Mouse (Mus musculus) forebrain, embryonic 12.5 days (tissue): Measurements from ENCODE around the gene Rsph1. TPM values are rescaled to one million over a fixed set of nuclear protein-coding genes. Genes with fewer than 3 reads are reported as not detected.

ENCODE experiments used
- ATAC-seq: fragments of 200-750 bp; cut with Nextera tagmentation; 2 replicates; pipeline ENCODE4 v1.8.0; 2017; ENCODE audit warnings: moderate TSS enrichment; ENCODE audit not compliant: low FRiP score
- H3K27ac ChIP-seq: fragments of 300-500 bp; sonication (generic); 2 replicates; pipeline ENCODE4 v1.5.1; 2016; ENCODE audit warnings: mild to moderate bottlenecking
- H3K27me3 ChIP-seq: fragments of 300-500 bp; sonication (generic); 2 replicates; pipeline ENCODE4 v1.6.1; 2016; ENCODE audit warnings: mild to moderate bottlenecking
- H3K36me3 ChIP-seq: fragments of 300-500 bp; sonication (generic); replicated peaks from 2 replicates; pipeline ENCODE4 v1.6.1; 2016; ENCODE audit warnings: mild to moderate bottlenecking
- H3K4me1 ChIP-seq: fragments of 300-500 bp; sonication (generic); 2 replicates; pipeline ENCODE4 v1.6.1; 2016
- H3K4me2 ChIP-seq: fragments of 300-500 bp; sonication (generic); 2 replicates; pipeline ENCODE4 v1.6.1; 2016; ENCODE audit warnings: mild to moderate bottlenecking, moderate library complexity
- H3K4me3 ChIP-seq: fragments of 300-500 bp; sonication (generic); replicated peaks from 2 replicates; pipeline ENCODE4 v1.5.1; 2016; ENCODE audit warnings: mild to moderate bottlenecking
- H3K9ac ChIP-seq: fragments of 300-500 bp; sonication (generic); 2 replicates; pipeline ENCODE4 v1.6.1; 2016; ENCODE audit warnings: mild to moderate bottlenecking
- H3K9me3 ChIP-seq: fragments of 300-500 bp; sonication (generic); 2 replicates; pipeline ENCODE4 v1.6.1; 2016
- WGBS: fragments of 180-500 bp; shearing (Covaris S2); methylation state at CpG from one replicate; pipeline ENCODE4 v1.1.7; 2016; 5-methylcytosine and 5-hydroxymethylcytosine counted together
- polyA plus RNA-seq: library from polyadenylated mRNA; unstranded; fragments of >200 nt; fragmentation: Nextera tagmentation; extraction: Ambion mirVana; gene quantifications from 2 replicates; pipeline ENCODE4 v1.2.1, GENCODE M21; 2016

The Rsph1 gene
- polyA plus RNA-seq, 1 experiment from 2014 or later, result 3.8 TPM

DNA sequence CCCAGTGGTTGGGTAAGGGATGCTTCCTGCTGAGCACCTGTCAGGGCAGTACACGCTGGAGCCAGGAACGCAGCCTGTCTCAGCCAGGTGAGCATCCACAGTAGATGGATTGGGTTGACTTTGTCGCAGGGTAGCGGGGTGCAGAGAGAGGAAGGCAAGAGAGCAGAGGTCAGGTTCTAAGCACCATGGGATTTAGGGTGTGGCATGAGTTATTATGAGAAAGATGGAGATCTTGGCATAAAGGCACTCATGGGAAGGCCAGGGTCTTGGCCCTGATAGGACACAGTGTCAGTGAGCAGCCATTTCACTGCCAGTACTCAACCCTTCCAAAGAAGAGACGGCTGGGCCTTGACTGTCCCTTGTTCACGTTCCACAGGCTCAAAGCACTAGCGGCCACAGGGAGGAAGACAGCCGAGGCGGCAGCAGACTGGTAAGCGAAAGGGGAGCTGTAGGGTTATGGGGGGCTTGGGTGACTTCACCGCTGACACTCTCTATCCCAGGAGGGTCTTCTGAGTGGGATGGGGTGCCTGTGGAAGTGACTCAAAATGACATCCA, 67.7 kb downstream of the Rsph1 start:
- Histone ChIP-seq H3K27me3 (no peaks in the 10 kb centered on the region), H3K27ac (no peak overlapping the region), H3K9ac (no peak overlapping the region), H3K4me3 (no peak overlapping the region), H3K4me2 (no peak overlapping the region), H3K36me3 (no peaks in the 10 kb centered on the region), H3K9me3 (no peaks in the 10 kb centered on the region), H3K4me1 (no peaks in the 10 kb centered on the region)
- WGBS, result 88% methylated on average over 11 of the region's 11 CpGs
- ATAC-seq, result no peak

DNA sequence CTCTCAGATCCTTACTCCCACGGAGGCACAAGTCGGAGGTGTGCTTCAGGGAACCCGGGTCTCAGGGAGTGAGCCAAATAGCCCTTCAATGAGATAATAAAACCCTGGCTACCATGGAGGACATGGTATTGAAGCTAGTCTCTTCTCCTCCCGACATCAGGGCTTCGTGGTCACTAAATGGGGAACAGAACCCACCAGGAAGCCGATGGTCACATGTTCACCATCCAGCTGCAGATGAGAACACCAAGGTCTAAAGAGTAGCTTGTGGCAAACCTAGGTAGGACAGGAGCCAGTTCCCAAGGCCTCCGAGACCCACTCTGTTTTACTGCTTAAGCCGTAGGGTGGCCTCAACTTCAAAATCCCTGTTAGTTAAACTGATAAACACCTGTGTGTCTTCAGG, 68.5 kb downstream of the Rsph1 start:
- H3K4me2 ChIP-seq, result no peak overlapping the region
- H3K4me3 ChIP-seq, result no peak overlapping the region
- no peak for ATAC-seq
- H3K9me3 ChIP-seq, result no peaks in the 10 kb centered on the region
- H3K4me1 ChIP-seq, result no peaks in the 10 kb centered on the region
- 94% methylated on average over 8 of the region's 8 CpGs for WGBS
- no peak overlapping the region for H3K27ac ChIP-seq
- H3K27me3 ChIP-seq, result no peaks in the 10 kb centered on the region
- H3K9ac ChIP-seq, result no peak overlapping the region
- no peaks in the 10 kb centered on the region for H3K36me3 ChIP-seq

DNA sequence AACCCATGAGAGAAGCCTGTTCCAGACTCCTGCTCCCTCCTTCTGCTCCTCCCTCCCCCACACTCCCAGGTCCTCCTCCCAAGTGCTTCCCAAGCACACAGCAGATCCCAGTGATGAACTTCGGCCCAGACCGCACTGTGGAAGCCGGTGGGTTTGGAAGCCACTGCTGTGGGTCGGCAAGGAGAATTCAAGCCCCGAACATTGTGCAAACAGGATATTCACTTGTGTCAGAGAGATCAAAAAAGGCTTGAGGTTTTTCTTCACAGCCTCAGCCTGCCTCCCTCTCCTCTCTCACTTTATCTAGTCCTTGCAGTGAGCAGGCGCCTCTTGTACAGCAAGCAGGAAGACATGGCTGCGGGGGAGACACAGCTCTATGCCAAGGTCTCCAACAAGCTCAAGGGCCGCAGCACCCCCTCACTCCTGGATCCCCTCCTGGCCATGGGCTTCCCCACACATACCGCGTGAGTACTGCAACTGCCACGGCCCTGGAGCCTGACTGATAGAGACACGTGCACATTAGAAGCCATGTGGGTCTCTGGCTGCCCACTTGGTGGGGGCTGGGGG, 69.3 kb downstream of the Rsph1 start, which contains the start of gene Ubash3a:
Gene Ubash3a (plus strand): TSS at position 103 of the 564 bp plus-strand sequence.
- Histone ChIP-seq H3K4me1 (no peaks in the 10 kb centered on the region), H3K4me3 (no peak within 1 kb of the TSS), H3K36me3 (no peaks in the 10 kb centered on the region), H3K27ac (no peak within 1 kb of the TSS), H3K9me3 (no peaks in the 10 kb centered on the region), H3K9ac (no peak within 1 kb of the TSS), H3K27me3 (no peaks in the 10 kb centered on the region), H3K4me2 (no peak within 1 kb of the TSS)
- ATAC-seq, result no peak
- 86% methylated on average over 12 of the region's 12 CpGs for WGBS

Other genes starting within 250 kb of the Rsph1 start
- 16.2 and 16.5 TPM in 2 replicates for gene Abcg1, start 219.7 kb downstream of the Rsph1 start, polyA plus RNA-seq
- gene Tff3, start 147.7 kb downstream of the Rsph1 start, polyA plus RNA-seq, result 0.88 TPM in 1 of 2 replicates, not detected in the other
- gene Tff2, start 133.1 kb downstream of the Rsph1 start, polyA plus RNA-seq, result not detected in 2 replicates
- gene Tff1, start 112.1 kb downstream of the Rsph1 start, polyA plus RNA-seq, result not detected in 2 replicates
- not detected in 2 replicates for gene Tmprss3, start 78.4 kb downstream of the Rsph1 start, polyA plus RNA-seq
- gene Ubash3a, start 69.5 kb downstream of the Rsph1 start, polyA plus RNA-seq, result 0.10 and 0.29 TPM in 2 replicates
- 9.4 and 10.7 TPM in 2 replicates for gene Slc37a1, start 9.4 kb upstream of the Rsph1 start, polyA plus RNA-seq
- 34.7 and 36.7 TPM in 2 replicates for gene Pde9a, start 108.8 kb upstream of the Rsph1 start, polyA plus RNA-seq
- 43.2 and 45.6 TPM in 2 replicates for gene Wdr4, start 242.6 kb upstream of the Rsph1 start, polyA plus RNA-seq
- gene Ndufv3, start 242.7 kb upstream of the Rsph1 start, polyA plus RNA-seq, result 248 TPM in 2 replicates